Mouse (Mus musculus): ENCODE data around the gene Gart.

GRCm38 (mm10) chr16:91655285-91655684 lies 8.5 kb upstream of the Gart start:
- no peak for TF ChIP-seq POLR2A (IDR thresholded peaks at IDR 0.05; ENCODE audit: insufficient read length, low read depth)
- no peak for TF ChIP-seq E2F4 (IDR thresholded peaks at IDR 0.05; ENCODE audit: insufficient read depth)

Measured in myocyte (in vitro differentiated cells).